Mouse (Mus musculus): ENCODE results near the gene Traf3ip1. TPM values are rescaled to one million over a fixed set of nuclear protein-coding genes. Genes with fewer than 3 reads are reported as not detected.

Traf3ip1 gene
- polyA plus RNA-seq, 1 experiment from 2014 or later, result 8.7 TPM

- Histone ChIP-seq H3K4me1 (peaks cover 8% of the 10 kb centered on the region; the same call in 1 of the 2 replicates), H3K27ac (no peak overlapping the region), H3K4me2 (no peak overlapping the region), H3K27me3 (no peaks in the 10 kb centered on the region), H3K9ac (no peak overlapping the region), H3K36me3 (peaks cover 9% of the 10 kb centered on the region), H3K4me3 (no peak overlapping the region), H3K9me3 (no peaks in the 10 kb centered on the region)
- WGBS, result 83% methylated on average over 6 of the region's 6 CpGs
- ATAC-seq (ENCODE audit: insufficient number of reproducible peaks, insufficient read depth, low FRiP score, low TSS enrichment, low read depth), result no peak
Observed at GRCm38 (mm10) chr1:91561226-91561625, 66.8 kb downstream of the Traf3ip1 start.

- Histone ChIP-seq H3K4me2 (no peak overlapping the region), H3K9me3 (no peaks in the 10 kb centered on the region), H3K36me3 (0 out of 2 replicates have a peak, but pooled peaks cover under 1% of the 10 kb centered on the region), H3K4me3 (no peak overlapping the region), H3K4me1 (peaks cover 8% of the 10 kb centered on the region; the same call in 1 of the 2 replicates), H3K9ac (no peak overlapping the region), H3K27me3 (no peaks in the 10 kb centered on the region), H3K27ac (no peak overlapping the region)
- WGBS, result 85% methylated on average over 4 of the region's 4 CpGs
- no peak for ATAC-seq (ENCODE audit: insufficient number of reproducible peaks, insufficient read depth, low FRiP score, low TSS enrichment, low read depth)
Observed at GRCm38 (mm10) chr1:91562977-91563590, 68.6 kb downstream of the Traf3ip1 start.

GRCm38 (mm10) chr1:91564004-91564403 is 69.6 kb downstream of the Traf3ip1 start:
- no peak overlapping the region for H3K4me3 ChIP-seq
- H3K4me1 ChIP-seq, result peaks cover 8% of the 10 kb centered on the region; the same call in 1 of the 2 replicates
- 73% methylated on average over 3 of the region's 3 CpGs for WGBS
- H3K27me3 ChIP-seq, result no peaks in the 10 kb centered on the region
- no peak for ATAC-seq (ENCODE audit: insufficient number of reproducible peaks, insufficient read depth, low FRiP score, low TSS enrichment, low read depth)
- no peak overlapping the region for H3K9ac ChIP-seq
- H3K9me3 ChIP-seq, result no peaks in the 10 kb centered on the region
- H3K36me3 ChIP-seq, result no peaks in the 10 kb centered on the region
- H3K27ac ChIP-seq, result no peak overlapping the region
- no peak overlapping the region for H3K4me2 ChIP-seq

- Histone ChIP-seq H3K4me2 (no peak overlapping the region), H3K9ac (no peak overlapping the region), H3K9me3 (no peaks in the 10 kb centered on the region), H3K4me3 (no peak overlapping the region), H3K36me3 (no peaks in the 10 kb centered on the region), H3K4me1 (peaks cover 8% of the 10 kb centered on the region; the same call in 1 of the 2 replicates), H3K27ac (no peak overlapping the region), H3K27me3 (no peaks in the 10 kb centered on the region)
- no peak for ATAC-seq (ENCODE audit: insufficient number of reproducible peaks, insufficient read depth, low FRiP score, low TSS enrichment, low read depth)
- WGBS, result 50% methylated on average over 6 of the region's 6 CpGs
Observed at GRCm38 (mm10) chr1:91564598-91564997, 70.2 kb downstream of the Traf3ip1 start.

- no peaks in the 10 kb centered on the region for H3K36me3 ChIP-seq
- H3K4me1 ChIP-seq, result 0 out of 2 replicates have a peak, but pooled peaks cover 2% of the 10 kb centered on the region
- WGBS, result 84% methylated on average over 2 of the region's 2 CpGs
- H3K27ac ChIP-seq, result no peak overlapping the region
- no peaks in the 10 kb centered on the region for H3K9me3 ChIP-seq
- ATAC-seq (ENCODE audit: insufficient number of reproducible peaks, insufficient read depth, low FRiP score, low TSS enrichment, low read depth), result no peak
- no peak overlapping the region for H3K4me3 ChIP-seq
- no peaks in the 10 kb centered on the region; the same call in 1 of the 2 replicates for H3K27me3 ChIP-seq
- no peak overlapping the region for H3K9ac ChIP-seq
- no peak overlapping the region for H3K4me2 ChIP-seq
Observed at GRCm38 (mm10) chr1:91567269-91567668, 72.8 kb downstream of the Traf3ip1 start.

GRCm38 (mm10) chr1:91572458-91572857 is 78.0 kb downstream of the Traf3ip1 start:
- Histone ChIP-seq H3K9ac (no peak overlapping the region), H3K27me3 (no peaks in the 10 kb centered on the region; the same call in 1 of the 2 replicates)
- no peak for ATAC-seq (ENCODE audit: insufficient number of reproducible peaks, insufficient read depth, low FRiP score, low TSS enrichment, low read depth)

GRCm38 (mm10) chr1:91574208-91574607 is 79.8 kb downstream of the Traf3ip1 start:
- Histone ChIP-seq H3K4me3 (no peak overlapping the region), H3K9me3 (no peaks in the 10 kb centered on the region), H3K27me3 (no peaks in the 10 kb centered on the region; the same call in 1 of the 2 replicates), H3K9ac (no peak overlapping the region), H3K27ac (no peak overlapping the region), H3K36me3 (no peaks in the 10 kb centered on the region), H3K4me1 (no peaks in the 10 kb centered on the region; the same call in 1 of the 2 replicates), H3K4me2 (no peak overlapping the region)
- WGBS, result 62% methylated on average over 3 of the region's 3 CpGs
- no peak for ATAC-seq (ENCODE audit: insufficient number of reproducible peaks, insufficient read depth, low FRiP score, low TSS enrichment, low read depth)

More at GRCm38 (mm10) chr1:91572458-91572857, 78.0 kb downstream of the Traf3ip1 start:
- WGBS, result 81% methylated on average over 10 of the region's 10 CpGs
- Histone ChIP-seq H3K4me3 (no peak overlapping the region), H3K9me3 (no peaks in the 10 kb centered on the region), H3K4me2 (no peak overlapping the region), H3K27ac (no peak overlapping the region), H3K4me1 (no peaks in the 10 kb centered on the region; the same call in 1 of the 2 replicates), H3K36me3 (no peaks in the 10 kb centered on the region)

- Histone ChIP-seq H3K9ac (no peak overlapping the region), H3K36me3 (no peaks in the 10 kb centered on the region), H3K4me1 (no peaks in the 10 kb centered on the region; the same call in 1 of the 2 replicates), H3K27me3 (no peaks in the 10 kb centered on the region; the same call in 1 of the 2 replicates), H3K4me2 (no peak overlapping the region), H3K4me3 (no peak overlapping the region), H3K27ac (no peak overlapping the region), H3K9me3 (no peaks in the 10 kb centered on the region)
- ATAC-seq (ENCODE audit: insufficient number of reproducible peaks, insufficient read depth, low FRiP score, low TSS enrichment, low read depth), result no peak
- 80% methylated on average over 7 of the region's 7 CpGs for WGBS
Observed at GRCm38 (mm10) chr1:91577883-91578517, 83.6 kb downstream of the Traf3ip1 start.

Other genes starting within 250 kb of the Traf3ip1 start
- 70.5 and 73.8 TPM in 2 replicates for gene Ube2f, start 244.3 kb upstream of the Traf3ip1 start, polyA plus RNA-seq (2015; fragmentation: Nextera tagmentation; extraction: Ambion mirVana)
- gene Scly, start 196.3 kb upstream of the Traf3ip1 start, polyA plus RNA-seq (2015; fragmentation: Nextera tagmentation; extraction: Ambion mirVana), result 11.3 and 11.5 TPM in 2 replicates
- not detected in 2 replicates for gene Espnl, start 172.6 kb upstream of the Traf3ip1 start, polyA plus RNA-seq (2015; fragmentation: Nextera tagmentation; extraction: Ambion mirVana)
- 0.97 and 1.1 TPM in 2 replicates for gene Klhl30, start 143.6 kb upstream of the Traf3ip1 start, polyA plus RNA-seq (2015; fragmentation: Nextera tagmentation; extraction: Ambion mirVana)
- gene Erfe, start 128.2 kb upstream of the Traf3ip1 start, polyA plus RNA-seq (2015; fragmentation: Nextera tagmentation; extraction: Ambion mirVana), result 1.6 and 1.7 TPM in 2 replicates
- 152 and 158 TPM in 2 replicates for gene Ilkap, start 95.8 kb upstream of the Traf3ip1 start, polyA plus RNA-seq (2015; fragmentation: Nextera tagmentation; extraction: Ambion mirVana)
- 63.7 and 70.8 TPM in 2 replicates for gene Hes6, start 80.6 kb upstream of the Traf3ip1 start, polyA plus RNA-seq (2015; fragmentation: Nextera tagmentation; extraction: Ambion mirVana)
- 3.0 and 3.5 TPM in 2 replicates for gene Per2, start 35.3 kb upstream of the Traf3ip1 start, polyA plus RNA-seq (2015; fragmentation: Nextera tagmentation; extraction: Ambion mirVana)
- 5.2 and 5.3 TPM in 2 replicates for gene Asb1, start 45.9 kb downstream of the Traf3ip1 start, polyA plus RNA-seq (2015; fragmentation: Nextera tagmentation; extraction: Ambion mirVana)

Measured in embryonic facial prominence, embryonic 13.5 days (tissue).